27 mouse cellular contexts compared by ENCODE assay signal in the genomic region with DNA sequence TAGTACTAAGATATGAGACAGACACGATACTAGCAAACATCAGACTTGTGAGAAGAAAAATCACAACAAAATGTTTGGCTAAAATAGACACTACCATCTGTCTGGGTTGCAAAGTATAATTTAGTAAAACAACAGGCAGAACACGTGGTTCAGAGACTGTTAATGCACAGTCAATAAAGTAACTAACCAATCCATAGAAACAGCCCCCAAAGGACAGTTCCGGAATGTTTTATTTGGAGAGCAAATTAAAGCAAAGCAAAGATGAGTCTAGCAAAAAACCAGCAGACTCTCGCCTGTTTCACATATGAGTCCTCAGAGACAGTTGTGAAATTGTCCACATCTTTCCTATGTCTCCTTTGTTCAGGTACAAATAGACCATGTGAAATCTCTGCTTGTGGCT.
DNase-seq lines count a peak whose midpoint lies in the region; ATAC-seq and TF ChIP-seq lines count a peak whose summit lies in the region.
"Had no signal": no experiment of that assay in that cellular context is flagged by ENCODE, and none has a peak within 500 bp of the region (broad histone marks: within the 10 kb centered on the region; RNA-seq: fewer than 3 reads in every experiment).

No protein-coding gene starts in this region.

- H3K9ac ChIP-seq in forebrain, embryonic 16.5 days (replicated peaks; ENCODE audit: low read depth, low read length): no peak overlapping the region
- H3K9ac ChIP-seq in forebrain, embryonic 12.5 days: no peak overlapping the region
- no peak overlapping the region for H3K9ac ChIP-seq in hindbrain, embryonic 14.5 days
- no peak overlapping the region for H3K9ac ChIP-seq in hindbrain, embryonic 16.5 days (ENCODE audit: low read depth, low read length)
- no peak overlapping the region for H3K9ac ChIP-seq in midbrain, postnatal 0 days (replicated peaks; ENCODE audit: low read length, poor library complexity, severe bottlenecking)
- H3K9ac ChIP-seq in midbrain, embryonic 16.5 days (ENCODE audit: low read depth, low read length): no peak overlapping the region
- H3K9ac ChIP-seq: embryonic facial prominence, embryonic 13.5 days; heart, embryonic 13.5 days had no signal

- no peaks in the 10 kb centered on the region for H3K4me1 ChIP-seq in forebrain, embryonic 16.5 days (replicated peaks; ENCODE audit: control insufficient read depth, insufficient read depth, low read length)
- H3K4me1 ChIP-seq in forebrain, embryonic 12.5 days: no peaks in the 10 kb centered on the region
- peaks cover 17% of the 10 kb centered on the region; the same call in 1 of the 2 replicates for H3K4me1 ChIP-seq in hindbrain, embryonic 14.5 days (replicated peaks; ENCODE audit: control insufficient read depth, insufficient read depth, low read length)
- no peaks in the 10 kb centered on the region for H3K4me1 ChIP-seq in hindbrain, embryonic 16.5 days (ENCODE audit: control insufficient read depth, insufficient read depth, low read depth, low read length)
- H3K4me1 ChIP-seq in midbrain, postnatal 0 days (ENCODE audit: insufficient read depth, low read length): no peaks in the 10 kb centered on the region
- H3K4me1 ChIP-seq in midbrain, embryonic 16.5 days (ENCODE audit: control insufficient read depth, insufficient read depth, low read length): peaks cover 9% of the 10 kb centered on the region; the same call in 1 of the 2 replicates
- H3K4me1 ChIP-seq: embryonic facial prominence, embryonic 10.5 days; embryonic facial prominence, embryonic 13.5 days; heart, embryonic 10.5 days; heart, embryonic 13.5 days had no signal

- DNase-seq in hindbrain, embryonic 14.5 days (ENCODE audit: low spot score): no peak
- peak; percentile 24 for DNase-seq in midbrain, postnatal 0 days (ENCODE audit: low spot score)
- DNase-seq in urinary bladder, postnatal 4 days (ENCODE audit: low spot score in 2 of 2): no peak
- DNase-seq: adrenal gland, adult 8-10 months; adrenal gland, postnatal 25 days; cerebellum, adult 11-12 months; cerebellum, adult 8-10 months; cerebellum, postnatal 10 days; cerebellum, postnatal 36 days; embryo, embryonic 11 days; gastrocnemius, postnatal 10 days; gastrocnemius, postnatal 36 days; heart, adult 2 months; heart, postnatal 14 days; heart, postnatal 4 days had no signal

- H3K4me3 ChIP-seq in forebrain, embryonic 16.5 days (replicated peaks; ENCODE audit: low read length): no peak overlapping the region
- no peak overlapping the region for H3K4me3 ChIP-seq in forebrain, embryonic 12.5 days (replicated peaks)
- no peak overlapping the region for H3K4me3 ChIP-seq in hindbrain, embryonic 14.5 days (replicated peaks; ENCODE audit: low read length)
- no peak overlapping the region for H3K4me3 ChIP-seq in hindbrain, embryonic 16.5 days (ENCODE audit: low read length)
- no peak overlapping the region for H3K4me3 ChIP-seq in midbrain, postnatal 0 days (ENCODE audit: low read depth, low read length)
- no peak overlapping the region for H3K4me3 ChIP-seq in midbrain, embryonic 16.5 days (ENCODE audit: low read depth, low read length)
- H3K4me3 ChIP-seq: embryonic facial prominence, embryonic 10.5 days; embryonic facial prominence, embryonic 13.5 days; erythroblast, embryonic 14.5 days; heart, adult 2 months; heart, embryonic 10.5 days; heart, embryonic 13.5 days had no signal

- WGBS in forebrain, embryonic 16.5 days: 73% methylated on average over 4 of the region's 4 CpGs
- 86% methylated on average over 4 of the region's 4 CpGs for WGBS in forebrain, embryonic 12.5 days
- 69% methylated on average over 4 of the region's 4 CpGs for WGBS in hindbrain, embryonic 14.5 days
- 64% methylated on average over 4 of the region's 4 CpGs for WGBS in hindbrain, embryonic 16.5 days
- WGBS in midbrain, postnatal 0 days: 83% methylated on average over 4 of the region's 4 CpGs
- WGBS in midbrain, embryonic 16.5 days: 80% methylated on average over 4 of the region's 4 CpGs

- 0 out of 2 replicates have a peak, but pooled peaks have one; percentile 28 for ATAC-seq in forebrain, embryonic 16.5 days
- no peak for ATAC-seq in forebrain, embryonic 12.5 days (ENCODE audit: low FRiP score)
- ATAC-seq in hindbrain, embryonic 14.5 days (ENCODE audit: low FRiP score): peak; percentile 26; the same call in 1 of the 2 replicates
- ATAC-seq in hindbrain, embryonic 16.5 days: no peak
- ATAC-seq in midbrain, postnatal 0 days (ENCODE audit: low FRiP score): no peak
- no peak for ATAC-seq in midbrain, embryonic 16.5 days
- ATAC-seq: activated CD4-positive, CD25-positive, alpha-beta regulatory T cell, adult 4 months; forebrain, embryonic 14.5 days; inflammation-experienced regulatory T-cells, adult 6 months had no signal

- no peaks in the 10 kb centered on the region for H3K9me3 ChIP-seq in forebrain, embryonic 16.5 days (ENCODE audit: control insufficient read depth, low read length)
- no peaks in the 10 kb centered on the region for H3K9me3 ChIP-seq in forebrain, embryonic 12.5 days
- H3K9me3 ChIP-seq in hindbrain, embryonic 14.5 days (ENCODE audit: control insufficient read depth, low read length): no peaks in the 10 kb centered on the region
- H3K9me3 ChIP-seq in hindbrain, embryonic 16.5 days (ENCODE audit: control insufficient read depth, low read length): no peaks in the 10 kb centered on the region
- no peaks in the 10 kb centered on the region for H3K9me3 ChIP-seq in midbrain, postnatal 0 days (ENCODE audit: low read length)
- H3K9me3 ChIP-seq in midbrain, embryonic 16.5 days (replicated peaks; ENCODE audit: control insufficient read depth, low read length, poor library complexity, severe bottlenecking): no peaks in the 10 kb centered on the region
- H3K9me3 ChIP-seq: embryonic facial prominence, embryonic 10.5 days; embryonic facial prominence, embryonic 13.5 days; heart, embryonic 10.5 days; heart, embryonic 13.5 days had no signal

- TF ChIP-seq CTCF in midbrain, postnatal 0 days (IDR thresholded peaks at IDR 0.05): no peak

- H3K27me3 ChIP-seq in forebrain, embryonic 16.5 days (replicated peaks; ENCODE audit: control insufficient read depth, insufficient read depth, low read length): no peaks in the 10 kb centered on the region
- H3K27me3 ChIP-seq in forebrain, embryonic 12.5 days: no peaks in the 10 kb centered on the region
- no peaks in the 10 kb centered on the region for H3K27me3 ChIP-seq in hindbrain, embryonic 14.5 days (ENCODE audit: control insufficient read depth, insufficient read depth, low read length)
- no peaks in the 10 kb centered on the region for H3K27me3 ChIP-seq in hindbrain, embryonic 16.5 days (replicated peaks; ENCODE audit: control insufficient read depth, insufficient read depth, low read length)
- no peaks in the 10 kb centered on the region for H3K27me3 ChIP-seq in midbrain, postnatal 0 days (ENCODE audit: insufficient read depth, low read length)
- no peaks in the 10 kb centered on the region for H3K27me3 ChIP-seq in midbrain, embryonic 16.5 days (ENCODE audit: control insufficient read depth, insufficient read depth, low read depth, low read length)
- H3K27me3 ChIP-seq: embryonic facial prominence, embryonic 13.5 days; heart, embryonic 13.5 days had no signal

- no peak overlapping the region for H3K4me2 ChIP-seq in forebrain, embryonic 16.5 days (ENCODE audit: low read length)
- no peak overlapping the region for H3K4me2 ChIP-seq in forebrain, embryonic 12.5 days
- no peak overlapping the region for H3K4me2 ChIP-seq in hindbrain, embryonic 14.5 days (replicated peaks)
- no peak overlapping the region for H3K4me2 ChIP-seq in hindbrain, embryonic 16.5 days (ENCODE audit: low read length)
- no peak overlapping the region for H3K4me2 ChIP-seq in midbrain, postnatal 0 days (ENCODE audit: low read depth, low read length, poor library complexity, severe bottlenecking)
- H3K4me2 ChIP-seq in midbrain, embryonic 16.5 days (ENCODE audit: low read length): no peak overlapping the region
- H3K4me2 ChIP-seq: embryonic facial prominence, embryonic 13.5 days; heart, embryonic 13.5 days had no signal

- H3K27ac ChIP-seq in forebrain, embryonic 16.5 days (ENCODE audit: low read length): no peak overlapping the region
- H3K27ac ChIP-seq in forebrain, embryonic 12.5 days: no peak overlapping the region
- H3K27ac ChIP-seq in hindbrain, embryonic 14.5 days: 0 out of 2 replicates have a peak overlapping the region, but pooled peaks have one; percentile 38
- no peak overlapping the region for H3K27ac ChIP-seq in hindbrain, embryonic 16.5 days (ENCODE audit: low read depth, low read length)
- H3K27ac ChIP-seq in midbrain, postnatal 0 days (ENCODE audit: low read depth, low read length): no peak overlapping the region
- H3K27ac ChIP-seq in midbrain, embryonic 16.5 days (ENCODE audit: low read length): no peak overlapping the region
- H3K27ac ChIP-seq: embryonic facial prominence, embryonic 10.5 days; embryonic facial prominence, embryonic 13.5 days; heart, adult 2 months; heart, embryonic 10.5 days; heart, embryonic 13.5 days had no signal

- no peaks in the 10 kb centered on the region for H3K36me3 ChIP-seq in forebrain, embryonic 16.5 days (ENCODE audit: control insufficient read depth, insufficient read depth)
- no peaks in the 10 kb centered on the region for H3K36me3 ChIP-seq in forebrain, embryonic 12.5 days (replicated peaks)
- H3K36me3 ChIP-seq in hindbrain, embryonic 14.5 days (replicated peaks; ENCODE audit: control insufficient read depth, insufficient read depth): no peaks in the 10 kb centered on the region
- H3K36me3 ChIP-seq in hindbrain, embryonic 16.5 days (ENCODE audit: control insufficient read depth, insufficient read depth, low read length): no peaks in the 10 kb centered on the region
- no peaks in the 10 kb centered on the region for H3K36me3 ChIP-seq in midbrain, postnatal 0 days (ENCODE audit: insufficient read depth, low read length)
- no peaks in the 10 kb centered on the region for H3K36me3 ChIP-seq in midbrain, embryonic 16.5 days (ENCODE audit: control insufficient read depth, insufficient read depth, low read length)
- H3K36me3 ChIP-seq: embryonic facial prominence, embryonic 10.5 days; embryonic facial prominence, embryonic 13.5 days; heart, embryonic 10.5 days; heart, embryonic 13.5 days had no signal

Comparison
In these comparisons a context has a peak if more than half of its experiments do, and no peak if none do; other contexts are left out.
1. ATAC-seq: peak in forebrain, embryonic 16.5 days (single experiment) and hindbrain, embryonic 14.5 days (single experiment); none in forebrain, embryonic 12.5 days (single experiment), hindbrain, embryonic 16.5 days (single experiment), midbrain, postnatal 0 days (single experiment) and midbrain, embryonic 16.5 days (single experiment).